Mouse (Mus musculus) thymus, adult 2 months (tissue): Measurements from ENCODE around the gene Ireb2.

Experiments used
- CTCF ChIP-seq: fragments of 200-500 bp; IDR thresholded peaks from 2 replicates; pipeline ENCODE4 v1.5.1; 2012; ENCODE audit warnings: mild to moderate bottlenecking, control low read depth, low read length, moderate library complexity, borderline replicate concordance; ENCODE audit not compliant: control insufficient read depth, poor library complexity, insufficient read depth; ENCODE audit errors: extremely low read depth
- POLR2A ChIP-seq: fragments of 200-500 bp; IDR thresholded peaks from 2 replicates; pipeline ENCODE4 v1.6.1; 2012; ENCODE audit warnings: mild to moderate bottlenecking, low read length, control low read depth, moderate library complexity; ENCODE audit not compliant: control insufficient read depth, poor library complexity, insufficient read depth; ENCODE audit errors: extremely low read depth

GRCm38 (mm10) chr9:54857474-54857873 is 6.1 kb upstream of the Ireb2 start:
- no peak for TF ChIP-seq CTCF
- TF ChIP-seq POLR2A = no peak
